Mouse (Mus musculus) intestine, embryonic 15.5 days (tissue): ENCODE measurements around the gene Dtx3. TPM values are rescaled to one million over a fixed set of nuclear protein-coding genes. Genes with fewer than 3 reads are reported as not detected.

Experiments used
- ATAC-seq: fragments of 200-750 bp; cut with Nextera tagmentation; 2 replicates; pipeline ENCODE4 v1.8.0; 2017; ENCODE audit warnings: moderate TSS enrichment, moderate library complexity
- H3K27ac ChIP-seq: fragments of 300-500 bp; sonication (generic); 2 replicates; pipeline ENCODE4 v1.5.1; 2015; ENCODE audit warnings: mild to moderate bottlenecking, inconsistent platforms
- H3K27me3 ChIP-seq: fragments of 300-500 bp; sonication (generic); replicated peaks from 2 replicates; pipeline ENCODE4 v1.6.1; 2015; ENCODE audit warnings: inconsistent platforms
- H3K36me3 ChIP-seq: fragments of 300-500 bp; sonication (generic); 2 replicates; pipeline ENCODE4 v1.6.1; 2015; ENCODE audit warnings: inconsistent platforms
- H3K4me1 ChIP-seq: fragments of 300-500 bp; sonication (generic); replicated peaks from 2 replicates; pipeline ENCODE4 v1.6.1; 2015; ENCODE audit warnings: inconsistent platforms
- H3K4me2 ChIP-seq: fragments of 300-500 bp; sonication (generic); replicated peaks from 2 replicates; pipeline ENCODE4 v1.6.1; 2015; ENCODE audit warnings: mild to moderate bottlenecking, inconsistent platforms
- H3K4me3 ChIP-seq: fragments of 300-500 bp; sonication (generic); replicated peaks from 2 replicates; pipeline ENCODE4 v1.5.1; 2015; ENCODE audit warnings: inconsistent platforms
- H3K9ac ChIP-seq: fragments of 300-500 bp; sonication (generic); 2 replicates; pipeline ENCODE4 v1.6.1; 2015; ENCODE audit warnings: inconsistent platforms
- H3K9me3 ChIP-seq: fragments of 300-500 bp; sonication (generic); 2 replicates; pipeline ENCODE4 v1.6.1; 2016; ENCODE audit warnings: inconsistent platforms
- WGBS: fragments of 180-500 bp; shearing (Covaris S2); methylation state at CpG from one replicate; pipeline ENCODE4 v1.1.7; 2015; 5-methylcytosine and 5-hydroxymethylcytosine counted together
- polyA plus RNA-seq: library from polyadenylated mRNA; unstranded; fragments of >200 nt; fragmentation: Nextera tagmentation; extraction: Ambion mirVana; gene quantifications from 2 replicates; pipeline ENCODE4 v1.2.1, GENCODE M21; 2015

Gene Dtx3
- polyA plus RNA-seq, 1 experiment from 2014 or later: 70.6 TPM

GRCm38 (mm10) chr10:127190398-127191190 is 4.9 kb downstream of the Dtx3 start:
- H3K4me2 ChIP-seq: peak overlapping the region; percentile 91
- no peak for ATAC-seq
- H3K9ac ChIP-seq: no peak overlapping the region
- 50% methylated on average over 14 of the region's 14 CpGs for WGBS
- no peaks in the 10 kb centered on the region; the same call in 1 of the 2 replicates for H3K27me3 ChIP-seq
- H3K4me3 ChIP-seq: peak overlapping the region; percentile 69
- peak overlapping the region; percentile 84 for H3K27ac ChIP-seq
- peaks cover 4% of the 10 kb centered on the region for H3K36me3 ChIP-seq
- peaks cover 38% of the 10 kb centered on the region for H3K4me1 ChIP-seq
- H3K9me3 ChIP-seq: no peaks in the 10 kb centered on the region

GRCm38 (mm10) chr10:127189651-127190381 is 5.7 kb downstream of the Dtx3 start, which contains the start of gene Arhgef25:
TSS of gene Arhgef25 (minus strand) at chr10:127190083.
- peaks cover 33% of the 10 kb centered on the region for H3K4me1 ChIP-seq
- H3K4me2 ChIP-seq: peak within 1 kb of the TSS; percentile 91
- peak within 1 kb of the TSS; percentile 78 for H3K9ac ChIP-seq
- H3K9me3 ChIP-seq: no peaks in the 10 kb centered on the region
- no peaks in the 10 kb centered on the region; the same call in 1 of the 2 replicates for H3K27me3 ChIP-seq
- ATAC-seq: peak; percentile 39
- peaks cover 4% of the 10 kb centered on the region for H3K36me3 ChIP-seq
- peak within 1 kb of the TSS; percentile 84 for H3K27ac ChIP-seq
- WGBS: 2% methylated on average over 35 of the region's 35 CpGs
- peak within 1 kb of the TSS; percentile 69 for H3K4me3 ChIP-seq

GRCm38 (mm10) chr10:127189116-127189650 is 6.3 kb downstream of the Dtx3 start:
- Histone ChIP-seq H3K4me1 (peaks cover 27% of the 10 kb centered on the region), H3K27ac (peak overlapping the region; percentile 84), H3K4me3 (peak overlapping the region; percentile 69), H3K27me3 (no peaks in the 10 kb centered on the region; the same call in 1 of the 2 replicates), H3K4me2 (peak overlapping the region; percentile 91), H3K36me3 (peaks cover 4% of the 10 kb centered on the region), H3K9me3 (no peaks in the 10 kb centered on the region), H3K9ac (peak overlapping the region; percentile 78)
- ATAC-seq: peak; percentile 45
- under 1% methylated on average over 26 of the region's 26 CpGs for WGBS

- WGBS: under 1% methylated on average over 45 of the region's 46 CpGs
- no peaks in the 10 kb centered on the region; the same call in 1 of the 2 replicates for H3K27me3 ChIP-seq
- peak overlapping the region; percentile 69 for H3K4me3 ChIP-seq
- H3K9ac ChIP-seq: peak overlapping the region; percentile 78
- H3K4me2 ChIP-seq: peak overlapping the region; percentile 91
- ATAC-seq: peak; percentile 81
- H3K36me3 ChIP-seq: peaks cover 4% of the 10 kb centered on the region
- no peaks in the 10 kb centered on the region for H3K9me3 ChIP-seq
- peaks cover 33% of the 10 kb centered on the region for H3K4me1 ChIP-seq
- H3K27ac ChIP-seq: peak overlapping the region; percentile 84
Observed at GRCm38 (mm10) chr10:127188465-127189115, 6.9 kb downstream of the Dtx3 start.

- Histone ChIP-seq H3K9me3 (no peaks in the 10 kb centered on the region), H3K27ac (peak overlapping the region; percentile 84), H3K4me1 (peaks cover 38% of the 10 kb centered on the region), H3K4me3 (peak overlapping the region; percentile 69), H3K36me3 (peaks cover 4% of the 10 kb centered on the region), H3K4me2 (peak overlapping the region; percentile 91), H3K9ac (peak overlapping the region; percentile 78), H3K27me3 (no peaks in the 10 kb centered on the region; the same call in 1 of the 2 replicates)
- WGBS: 2% methylated on average over 18 of the region's 21 CpGs
- ATAC-seq: no peak
Observed at GRCm38 (mm10) chr10:127188079-127188453, 7.5 kb downstream of the Dtx3 start.

GRCm38 (mm10) chr10:127187371-127188078 is 8.0 kb downstream of the Dtx3 start:
- H3K9me3 ChIP-seq: no peaks in the 10 kb centered on the region
- WGBS: 52% methylated on average over 10 of the region's 10 CpGs
- 0 out of 2 replicates have a peak overlapping the region, but pooled peaks have one; percentile 84 for H3K27ac ChIP-seq
- ATAC-seq: no peak
- no peaks in the 10 kb centered on the region; the same call in 1 of the 2 replicates for H3K27me3 ChIP-seq
- peaks cover 38% of the 10 kb centered on the region for H3K4me1 ChIP-seq
- peak overlapping the region; percentile 91 for H3K4me2 ChIP-seq
- H3K36me3 ChIP-seq: peaks cover 2% of the 10 kb centered on the region
- H3K4me3 ChIP-seq: peak overlapping the region; percentile 69
- peak overlapping the region; percentile 78; the same call in 1 of the 2 replicates for H3K9ac ChIP-seq

- WGBS: 83% methylated on average over 1 of the region's 1 CpGs
- Histone ChIP-seq H3K27me3 (peaks cover under 1% of the 10 kb centered on the region), H3K9me3 (no peaks in the 10 kb centered on the region), H3K9ac (no peak overlapping the region), H3K4me3 (no peak overlapping the region), H3K4me2 (no peak overlapping the region), H3K27ac (no peak overlapping the region), H3K36me3 (no peaks in the 10 kb centered on the region; the same call in none of the 2 replicates), H3K4me1 (peaks cover 38% of the 10 kb centered on the region)
- no peak for ATAC-seq
Observed at GRCm38 (mm10) chr10:127186451-127186850, 9.1 kb downstream of the Dtx3 start.

GRCm38 (mm10) chr10:127185506-127185905 is 10.0 kb downstream of the Dtx3 start:
- Histone ChIP-seq H3K27ac (no peak overlapping the region), H3K9ac (no peak overlapping the region), H3K4me3 (no peak overlapping the region), H3K36me3 (no peaks in the 10 kb centered on the region; the same call in 1 of the 2 replicates), H3K27me3 (peaks cover 10% of the 10 kb centered on the region), H3K4me1 (peaks cover 32% of the 10 kb centered on the region), H3K9me3 (no peaks in the 10 kb centered on the region), H3K4me2 (no peak overlapping the region)
- no peak for ATAC-seq
- WGBS: 82% methylated on average over 15 of the region's 15 CpGs

GRCm38 (mm10) chr10:127185101-127185500 is 10.4 kb downstream of the Dtx3 start:
- Histone ChIP-seq H3K9ac (no peak overlapping the region), H3K4me1 (peaks cover 33% of the 10 kb centered on the region), H3K36me3 (no peaks in the 10 kb centered on the region; the same call in 1 of the 2 replicates), H3K4me2 (no peak overlapping the region), H3K27ac (no peak overlapping the region), H3K27me3 (peaks cover 14% of the 10 kb centered on the region), H3K9me3 (no peaks in the 10 kb centered on the region), H3K4me3 (no peak overlapping the region)
- no peak for ATAC-seq
- 80% methylated on average over 9 of the region's 9 CpGs for WGBS

- 14% methylated on average over 20 of the region's 20 CpGs for WGBS
- Histone ChIP-seq H3K9ac (peak overlapping the region; percentile 17; the same call in 1 of the 2 replicates), H3K9me3 (no peaks in the 10 kb centered on the region), H3K27me3 (peaks cover 26% of the 10 kb centered on the region), H3K4me1 (peaks cover 28% of the 10 kb centered on the region), H3K36me3 (no peaks in the 10 kb centered on the region; the same call in 1 of the 2 replicates), H3K4me3 (0 out of 2 replicates have a peak overlapping the region, but pooled peaks have one; percentile 15), H3K27ac (no peak overlapping the region), H3K4me2 (peak overlapping the region; percentile 51)
- peak; percentile 33 for ATAC-seq
Observed at GRCm38 (mm10) chr10:127183759-127184158, 11.8 kb downstream of the Dtx3 start.

GRCm38 (mm10) chr10:127182624-127183023 is 12.9 kb downstream of the Dtx3 start:
- no peaks in the 10 kb centered on the region; the same call in 1 of the 2 replicates for H3K36me3 ChIP-seq

More at GRCm38 (mm10) chr10:127182624-127183023, 12.9 kb downstream of the Dtx3 start:
- H3K4me1 ChIP-seq: peaks cover 30% of the 10 kb centered on the region
- peaks cover 37% of the 10 kb centered on the region for H3K27me3 ChIP-seq
- H3K9me3 ChIP-seq: no peaks in the 10 kb centered on the region
- no peak overlapping the region for H3K4me3 ChIP-seq
- no peak overlapping the region for H3K4me2 ChIP-seq
- no peak overlapping the region for H3K9ac ChIP-seq
- no peak for ATAC-seq
- 89% methylated on average over 4 of the region's 4 CpGs for WGBS
- no peak overlapping the region for H3K27ac ChIP-seq
